Mouse (Mus musculus): ENCODE measurements around the gene Spaca4.

The Spaca4 gene

DNA sequence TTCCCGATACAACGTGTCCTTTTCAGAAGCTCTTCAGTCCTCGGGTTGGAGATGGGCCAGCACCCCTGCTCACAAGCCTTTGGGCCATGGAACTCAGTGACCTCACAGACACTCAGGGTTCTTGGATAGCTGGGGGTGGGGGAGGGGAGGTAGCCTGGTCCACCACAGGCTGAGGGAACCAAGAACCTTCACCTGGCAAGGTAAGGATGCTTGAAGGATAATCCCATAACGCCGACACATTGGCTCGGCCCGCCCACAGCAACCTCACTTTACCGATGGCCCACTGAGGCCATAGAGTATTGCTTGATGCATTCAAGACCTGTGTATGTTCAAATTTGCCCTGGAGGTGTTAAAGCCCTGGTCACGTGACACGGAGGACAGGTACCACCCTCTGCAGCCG lies at the start of gene Spaca4:
Spaca4 (minus strand) TSS at position 101 of the 400 bp plus-strand sequence.
- in situ Hi-C loops (cut with MboI; ENCODE audit: low pct_unique_long_range_greater_than_20kb in 1 of 2, low sequenced_read_pairs in 2 of 2, unreplicated experiment in 1 of 2) = no loop called here

- in situ Hi-C loops (cut with MboI; ENCODE audit: low pct_unique_long_range_greater_than_20kb in 1 of 2, low sequenced_read_pairs in 2 of 2, unreplicated experiment in 1 of 2) = no loop called here
Measured at GRCm38 (mm10) chr7:45775237-45775636, 49.6 kb upstream of the Spaca4 start.

GRCm38 (mm10) chr7:45771101-45771500 lies 45.5 kb upstream of the Spaca4 start:
- in situ Hi-C loops (cut with MboI; ENCODE audit: low pct_unique_long_range_greater_than_20kb in 1 of 2, low sequenced_read_pairs in 2 of 2, unreplicated experiment in 1 of 2) = no loop called here

DNA sequence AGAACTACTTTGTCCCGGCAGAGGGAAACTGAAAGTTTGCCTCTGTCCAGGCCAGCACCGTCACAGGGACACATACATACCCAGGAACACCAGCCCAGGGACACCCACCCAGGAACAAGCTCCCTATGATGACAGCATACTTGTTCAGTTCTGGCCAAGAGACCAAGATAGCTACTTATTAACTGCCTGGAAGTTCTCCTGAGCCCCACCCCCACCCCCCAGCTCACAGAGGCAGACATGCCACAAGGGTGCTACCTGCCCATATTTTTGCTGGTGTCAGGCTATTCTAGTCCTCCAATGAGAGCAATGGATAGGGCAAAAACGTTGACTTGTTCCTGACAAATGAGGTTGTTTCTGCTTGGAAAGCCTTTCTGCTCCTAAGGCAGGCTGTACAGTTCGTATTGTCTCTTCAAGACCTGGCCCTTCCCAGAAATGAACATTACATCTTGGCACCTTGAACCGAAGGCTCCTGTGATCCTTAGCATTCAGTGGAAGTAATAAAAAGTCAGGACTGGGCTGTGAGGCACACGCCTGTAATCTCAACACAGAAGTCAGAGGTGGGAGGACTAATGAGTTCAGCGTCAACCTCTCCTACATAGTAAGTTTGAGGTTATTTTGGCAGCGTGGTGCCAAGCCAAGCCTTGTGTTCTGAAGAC lies 44.9 kb upstream of the Spaca4 start:
- in situ Hi-C loops (cut with MboI; ENCODE audit: low pct_unique_long_range_greater_than_20kb in 1 of 2, low sequenced_read_pairs in 2 of 2, unreplicated experiment in 1 of 2) = no loop called here

GRCm38 (mm10) chr7:45767500-45767899 lies 41.9 kb upstream of the Spaca4 start:
- in situ Hi-C loops (cut with MboI; ENCODE audit: low pct_unique_long_range_greater_than_20kb in 1 of 2, low sequenced_read_pairs in 2 of 2, unreplicated experiment in 1 of 2) = no loop called here

- in situ Hi-C loops (cut with MboI; ENCODE audit: low pct_unique_long_range_greater_than_20kb in 1 of 2, low sequenced_read_pairs in 2 of 2, unreplicated experiment in 1 of 2) = no loop called here
Measured at GRCm38 (mm10) chr7:45766764-45767163, 41.2 kb upstream of the Spaca4 start.

DNA sequence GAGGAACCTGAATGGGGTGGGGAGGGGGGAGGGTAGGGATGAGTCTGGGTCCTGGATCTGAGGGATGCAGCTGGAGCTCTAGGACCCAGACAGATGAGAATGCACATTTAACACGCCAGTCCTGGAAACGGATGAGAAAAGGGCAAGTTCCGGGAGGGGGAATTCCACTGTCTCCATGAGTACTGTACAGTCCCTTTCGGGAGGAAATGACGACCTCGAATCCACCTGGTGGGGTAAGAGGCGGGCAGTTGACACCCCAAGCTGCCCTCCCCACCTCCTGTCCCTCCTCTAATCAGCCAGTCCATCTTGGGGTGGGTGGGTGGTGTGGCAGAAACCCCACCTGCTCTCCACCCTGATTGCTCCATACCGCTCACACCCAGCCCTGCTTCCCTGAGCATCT lies 40.4 kb upstream of the Spaca4 start:
- in situ Hi-C loops (cut with MboI; ENCODE audit: low pct_unique_long_range_greater_than_20kb in 1 of 2, low sequenced_read_pairs in 2 of 2, unreplicated experiment in 1 of 2) = no loop called here

- in situ Hi-C loops (cut with MboI; ENCODE audit: low pct_unique_long_range_greater_than_20kb in 1 of 2, low sequenced_read_pairs in 2 of 2, unreplicated experiment in 1 of 2) = no loop called here
Measured at GRCm38 (mm10) chr7:45760151-45760550, 34.5 kb upstream of the Spaca4 start.

- in situ Hi-C loops (cut with MboI; ENCODE audit: low pct_unique_long_range_greater_than_20kb in 1 of 2, low sequenced_read_pairs in 2 of 2, unreplicated experiment in 1 of 2) = no loop called here
Measured at GRCm38 (mm10) chr7:45759400-45759799, 33.8 kb upstream of the Spaca4 start.

- in situ Hi-C loops (cut with MboI; ENCODE audit: low pct_unique_long_range_greater_than_20kb in 1 of 2, low sequenced_read_pairs in 2 of 2, unreplicated experiment in 1 of 2) = no loop called here
Measured at GRCm38 (mm10) chr7:45755703-45756102, 30.1 kb upstream of the Spaca4 start.

- in situ Hi-C loops (cut with MboI; ENCODE audit: low pct_unique_long_range_greater_than_20kb in 1 of 2, low sequenced_read_pairs in 2 of 2, unreplicated experiment in 1 of 2) = no loop called here
Measured at GRCm38 (mm10) chr7:45750162-45750561, 24.5 kb upstream of the Spaca4 start.

DNA sequence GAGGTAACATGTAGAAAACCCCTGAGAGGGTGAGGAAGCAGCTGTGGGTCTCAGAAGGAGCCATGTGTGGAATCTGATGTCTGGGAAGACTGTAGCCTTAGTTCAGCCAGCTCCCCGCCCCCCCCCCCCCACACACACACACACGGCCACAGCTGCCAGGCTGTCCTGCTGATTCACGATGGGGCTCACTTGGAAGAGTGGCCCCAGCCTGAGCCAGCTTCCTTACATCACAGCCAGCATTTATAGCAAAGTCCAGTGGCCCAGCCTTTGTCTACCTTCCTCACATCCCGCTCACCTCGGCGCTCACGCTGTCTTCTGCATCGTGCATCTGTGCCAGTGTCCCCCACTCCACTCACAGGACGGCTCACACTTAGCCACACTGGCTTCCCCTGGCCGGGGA lies 23.8 kb upstream of the Spaca4 start:
- in situ Hi-C loops (cut with MboI; ENCODE audit: low pct_unique_long_range_greater_than_20kb in 1 of 2, low sequenced_read_pairs in 2 of 2, unreplicated experiment in 1 of 2) = no loop called here

- in situ Hi-C loops (cut with MboI; ENCODE audit: low pct_unique_long_range_greater_than_20kb in 1 of 2, low sequenced_read_pairs in 2 of 2, unreplicated experiment in 1 of 2) = no loop called here
Measured at GRCm38 (mm10) chr7:45748110-45748509, 22.5 kb upstream of the Spaca4 start.

- in situ Hi-C loops (cut with MboI; ENCODE audit: low pct_unique_long_range_greater_than_20kb in 1 of 2, low sequenced_read_pairs in 2 of 2, unreplicated experiment in 1 of 2) = no loop called here
Measured at GRCm38 (mm10) chr7:45747450-45747849, 21.8 kb upstream of the Spaca4 start.

GRCm38 (mm10) chr7:45746518-45746917 lies 20.9 kb upstream of the Spaca4 start:
- in situ Hi-C loops (cut with MboI; ENCODE audit: low pct_unique_long_range_greater_than_20kb in 1 of 2, low sequenced_read_pairs in 2 of 2, unreplicated experiment in 1 of 2) = no loop called here

GRCm38 (mm10) chr7:45744387-45744786 lies 18.8 kb upstream of the Spaca4 start:
- in situ Hi-C loops (cut with MboI; ENCODE audit: low pct_unique_long_range_greater_than_20kb in 1 of 2, low sequenced_read_pairs in 2 of 2, unreplicated experiment in 1 of 2) = no loop called here

GRCm38 (mm10) chr7:45742338-45742737 lies 16.7 kb upstream of the Spaca4 start:
- in situ Hi-C loops (cut with MboI; ENCODE audit: low pct_unique_long_range_greater_than_20kb in 1 of 2, low sequenced_read_pairs in 2 of 2, unreplicated experiment in 1 of 2) = no loop called here

- in situ Hi-C loops (cut with MboI; ENCODE audit: low pct_unique_long_range_greater_than_20kb in 1 of 2, low sequenced_read_pairs in 2 of 2, unreplicated experiment in 1 of 2) = no loop called here
Measured at GRCm38 (mm10) chr7:45741777-45742176, 16.2 kb upstream of the Spaca4 start.

- in situ Hi-C loops (cut with MboI; ENCODE audit: low pct_unique_long_range_greater_than_20kb in 1 of 2, low sequenced_read_pairs in 2 of 2, unreplicated experiment in 1 of 2) = no loop called here
Measured at GRCm38 (mm10) chr7:45741308-45741707, 15.7 kb upstream of the Spaca4 start.

GRCm38 (mm10) chr7:45739820-45740219 lies 14.2 kb upstream of the Spaca4 start:
- in situ Hi-C loops (cut with MboI; ENCODE audit: low pct_unique_long_range_greater_than_20kb in 1 of 2, low sequenced_read_pairs in 2 of 2, unreplicated experiment in 1 of 2) = loop anchor here in 1 of 2 experiments (10.0 kb wide), 1 partner anchor 185 kb away; the partner anchor contains the start of genes Ccdc114 and Emp3

Measured in mouse embryonic stem cell (cell line).